Mouse (Mus musculus) megakaryocyte, adult 5-6 weeks (primary cell): Measurements from ENCODE around the gene Plcd3. TPM values are rescaled to one million over a fixed set of nuclear protein-coding genes. Genes with fewer than 3 reads are reported as not detected.
A peak's percentile ranks its signal among the peaks of the same experiment; 100 is the strongest.

Experiments
- ATAC-seq: 2 replicates; pipeline ENCODE4 v1.8.0; 2016; ENCODE audit warnings: mild to moderate bottlenecking, inconsistent platforms; ENCODE audit not compliant: poor library complexity, severe bottlenecking
- total RNA-seq, 2 experiments: library from RNA; stranded (forward) in 1 of 2; stranded (reverse) in 1 of 2; fragments of 153-499, 151-499 nt in 1 of 2; fragments of 221-1000, 200-1000 nt in 1 of 2; gene quantifications; 2 replicates each; pipeline versions ENCODE4 v1.2.3 to v1.2.4; 2015 to 2017

Gene Plcd3
- total RNA-seq, 2 experiments from 2014 or later, result not detected

DNA sequence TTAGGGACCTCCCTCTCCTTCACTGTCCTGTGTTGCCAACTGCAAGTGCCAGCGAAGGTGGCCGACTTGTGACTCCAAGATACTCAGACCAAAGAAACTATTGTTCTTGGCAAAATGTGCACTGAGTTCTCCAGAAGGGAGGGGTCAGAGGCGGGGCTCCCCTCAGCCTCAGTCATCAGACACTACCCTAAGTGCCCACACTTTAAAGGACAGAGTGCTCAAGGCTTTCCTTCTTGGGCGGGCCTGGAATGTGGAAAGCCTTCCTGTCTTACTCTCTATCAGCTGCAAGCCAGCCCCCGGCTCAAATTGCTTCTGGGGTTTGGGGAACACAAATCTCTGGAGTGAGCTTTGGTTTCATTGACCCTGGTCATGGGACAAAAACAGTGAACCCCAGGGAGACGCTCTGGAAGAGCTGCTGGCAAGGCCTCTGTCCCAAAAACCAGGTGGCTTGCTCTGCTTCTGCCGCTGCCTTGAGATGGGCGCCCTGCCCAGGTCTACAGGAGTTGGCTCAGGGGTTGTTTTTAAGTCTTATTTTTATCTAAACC lies 33.9 kb downstream of the Plcd3 start:
- ATAC-seq, result no peak

GRCm38 (mm10) chr11:103067051-103067361 lies 34.5 kb downstream of the Plcd3 start:
- no peak for ATAC-seq

GRCm38 (mm10) chr11:103066191-103067050 lies 35.0 kb downstream of the Plcd3 start:
- no peak for ATAC-seq

DNA sequence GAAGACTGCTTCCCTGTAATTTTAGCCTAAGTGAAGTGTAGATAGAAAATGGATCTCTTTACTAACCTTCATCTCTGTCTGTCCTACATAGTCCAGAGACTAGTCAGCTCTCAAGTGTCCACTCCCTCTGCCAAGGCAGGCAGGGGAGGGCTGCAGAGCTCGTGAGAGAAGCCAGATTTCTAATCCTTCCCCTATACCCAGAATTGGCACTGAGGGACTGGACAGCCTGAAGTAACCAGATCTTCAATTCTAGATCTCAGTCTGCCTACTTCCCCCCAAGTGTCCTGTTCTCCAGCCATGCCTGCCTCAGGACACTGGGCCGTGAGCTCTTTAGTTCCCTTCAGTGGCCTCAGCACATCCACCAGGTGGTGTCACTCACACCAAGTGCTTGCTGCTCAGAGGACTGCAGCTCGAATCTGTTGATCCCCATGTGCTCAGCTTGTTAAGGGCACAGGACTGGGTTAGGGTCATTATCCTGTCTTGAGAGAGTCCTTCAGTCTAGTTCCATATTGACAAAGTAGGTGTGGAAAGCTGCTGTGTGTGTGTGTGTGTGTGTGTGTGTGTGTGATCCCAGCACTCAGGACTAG lies 42.9 kb downstream of the Plcd3 start:
- ATAC-seq, result no peak

GRCm38 (mm10) chr11:103056636-103057035 lies 44.8 kb downstream of the Plcd3 start:
- ATAC-seq, result no peak

GRCm38 (mm10) chr11:103054798-103055197 lies 46.7 kb downstream of the Plcd3 start:
- ATAC-seq, result peak; percentile 66

DNA sequence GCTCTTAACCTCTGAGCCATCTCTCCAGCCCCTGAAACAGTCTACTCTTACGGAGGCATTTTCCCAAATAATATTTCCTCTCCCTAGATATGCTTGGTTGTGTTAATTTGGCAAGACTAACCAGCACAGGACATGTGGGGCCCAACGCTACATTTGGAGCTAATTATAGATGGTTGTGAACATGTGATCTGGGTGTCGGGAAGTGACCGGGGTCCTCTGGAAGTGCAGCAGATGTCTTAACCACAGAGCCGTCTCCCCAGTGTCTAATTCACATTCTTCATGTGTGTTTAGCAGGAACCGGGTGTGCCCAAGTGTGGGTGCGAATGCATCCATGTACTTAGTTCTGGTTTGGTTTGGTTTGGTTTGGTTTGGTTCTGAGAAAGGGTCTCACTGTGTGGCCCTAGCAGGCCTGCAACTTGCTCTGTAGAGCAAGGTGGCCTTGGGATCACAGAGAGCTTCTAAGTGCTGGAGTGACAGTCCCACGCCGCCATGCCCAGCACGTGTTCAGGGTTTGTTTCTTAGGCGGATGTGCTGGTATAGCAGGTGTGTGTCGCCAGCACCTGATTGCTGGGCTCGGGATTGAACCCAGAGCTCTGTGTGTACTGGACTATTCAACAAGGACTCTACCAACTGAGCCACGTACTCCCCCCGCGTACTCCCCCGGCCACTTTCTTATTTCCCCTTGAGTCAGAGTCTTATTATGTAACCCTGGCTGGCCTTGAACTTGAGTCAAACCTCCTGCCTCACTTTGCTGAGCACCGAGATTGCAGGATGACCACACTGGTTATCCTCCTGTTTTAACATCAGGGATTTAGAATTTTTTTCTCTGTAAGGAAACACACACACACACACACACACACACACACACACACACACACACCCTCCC lies 48.0 kb downstream of the Plcd3 start:
- ATAC-seq, result no peak

- no peak for ATAC-seq
These were observed 49.4 kb downstream of the Plcd3 start for GRCm38 (mm10) chr11:103052078-103052477.

DNA sequence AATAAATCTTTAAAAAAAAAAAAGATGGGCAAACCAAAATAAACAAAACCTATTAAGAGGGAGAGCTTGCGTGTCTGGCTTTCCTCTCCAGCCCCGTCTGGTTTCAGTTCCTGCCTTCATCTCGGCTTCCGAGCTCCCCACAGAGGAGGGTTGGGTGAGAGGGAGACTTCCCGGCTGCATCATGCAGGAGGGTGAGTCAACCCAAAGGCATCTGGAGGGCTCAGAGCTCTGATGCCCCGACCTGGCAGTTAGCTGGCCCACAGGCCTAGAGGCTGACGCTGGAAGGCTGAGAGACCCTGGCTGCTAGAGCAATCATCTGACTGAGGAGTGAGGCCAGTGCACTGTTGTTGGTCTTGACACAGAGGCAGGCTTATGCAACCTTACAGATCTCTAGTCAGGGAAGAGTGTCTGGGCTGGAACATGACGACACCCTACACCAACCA lies 50.2 kb downstream of the Plcd3 start:
- peak; percentile 87 for ATAC-seq

DNA sequence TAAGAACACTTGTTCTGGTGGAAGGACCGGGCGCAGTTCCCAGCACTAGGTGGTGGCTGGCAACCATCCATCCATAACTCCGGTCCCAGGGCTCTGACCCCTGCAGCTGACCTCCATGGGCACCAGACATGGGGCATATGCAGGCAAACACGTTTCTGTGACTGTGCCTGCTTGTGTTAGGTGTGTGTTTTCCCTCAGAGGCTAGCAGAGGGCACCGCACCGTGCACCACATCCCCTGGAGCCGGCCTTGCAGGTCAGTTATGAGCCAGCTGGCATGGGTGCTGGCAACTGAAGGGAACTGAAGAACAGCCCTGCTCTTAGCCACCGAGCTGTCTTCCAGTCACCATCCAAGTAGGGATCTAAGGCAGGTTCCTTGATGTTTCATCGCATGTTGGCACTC lies 51.3 kb downstream of the Plcd3 start:
- no peak for ATAC-seq

GRCm38 (mm10) chr11:103049611-103050010 lies 51.8 kb downstream of the Plcd3 start:
- ATAC-seq, result no peak

- no peak for ATAC-seq
These were observed 55.2 kb downstream of the Plcd3 start for GRCm38 (mm10) chr11:103046286-103046685.

- ATAC-seq, result no peak
These were observed 57.5 kb downstream of the Plcd3 start for GRCm38 (mm10) chr11:103043982-103044381.

DNA sequence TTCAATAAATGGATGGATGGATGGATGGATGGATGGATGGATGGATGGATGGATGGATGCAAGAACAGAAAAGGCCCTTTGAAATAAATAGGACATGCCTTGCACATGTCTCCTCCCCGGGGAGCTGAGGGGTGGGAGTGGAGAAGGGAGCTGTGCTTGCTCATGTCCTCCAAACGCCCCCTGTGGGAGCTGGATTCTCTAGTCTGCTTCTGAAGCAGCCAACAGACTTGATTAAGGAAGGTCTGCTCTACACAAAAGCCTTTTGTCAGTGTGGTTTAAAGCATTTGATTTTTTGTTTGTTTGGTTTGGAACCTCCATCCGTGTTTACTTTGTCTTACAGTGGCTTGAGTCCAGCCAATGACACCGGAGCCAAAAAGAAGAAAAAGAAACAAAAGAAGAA lies 58.6 kb downstream of the Plcd3 start:
- no peak for ATAC-seq

- ATAC-seq, result no peak
These were observed 63.4 kb downstream of the Plcd3 start for GRCm38 (mm10) chr11:103038037-103038436.

- no peak for ATAC-seq
These were observed 64.5 kb downstream of the Plcd3 start for GRCm38 (mm10) chr11:103036881-103037465.

DNA sequence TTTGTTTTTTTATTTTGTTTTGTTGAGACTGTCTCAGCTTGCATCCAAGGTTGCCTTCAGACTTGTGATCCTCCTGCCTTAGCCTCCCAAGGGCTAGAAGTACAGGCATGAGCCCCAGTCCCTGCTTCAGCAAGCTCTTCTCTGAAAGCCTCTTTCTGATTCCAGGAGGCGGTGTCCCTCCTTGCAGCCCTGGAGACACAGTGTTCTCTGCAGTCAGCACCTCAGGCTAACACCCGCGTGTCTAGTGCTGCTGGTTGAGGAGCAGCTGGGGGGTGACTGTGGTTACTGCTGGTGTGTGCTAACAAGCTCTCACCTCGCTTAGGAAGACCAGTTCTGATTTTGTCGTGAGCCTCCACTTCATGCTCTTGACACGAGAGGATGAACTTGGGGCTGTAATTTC lies 66.5 kb downstream of the Plcd3 start:
- no peak for ATAC-seq

GRCm38 (mm10) chr11:103033030-103033429 lies 68.4 kb downstream of the Plcd3 start:
- ATAC-seq, result no peak

DNA sequence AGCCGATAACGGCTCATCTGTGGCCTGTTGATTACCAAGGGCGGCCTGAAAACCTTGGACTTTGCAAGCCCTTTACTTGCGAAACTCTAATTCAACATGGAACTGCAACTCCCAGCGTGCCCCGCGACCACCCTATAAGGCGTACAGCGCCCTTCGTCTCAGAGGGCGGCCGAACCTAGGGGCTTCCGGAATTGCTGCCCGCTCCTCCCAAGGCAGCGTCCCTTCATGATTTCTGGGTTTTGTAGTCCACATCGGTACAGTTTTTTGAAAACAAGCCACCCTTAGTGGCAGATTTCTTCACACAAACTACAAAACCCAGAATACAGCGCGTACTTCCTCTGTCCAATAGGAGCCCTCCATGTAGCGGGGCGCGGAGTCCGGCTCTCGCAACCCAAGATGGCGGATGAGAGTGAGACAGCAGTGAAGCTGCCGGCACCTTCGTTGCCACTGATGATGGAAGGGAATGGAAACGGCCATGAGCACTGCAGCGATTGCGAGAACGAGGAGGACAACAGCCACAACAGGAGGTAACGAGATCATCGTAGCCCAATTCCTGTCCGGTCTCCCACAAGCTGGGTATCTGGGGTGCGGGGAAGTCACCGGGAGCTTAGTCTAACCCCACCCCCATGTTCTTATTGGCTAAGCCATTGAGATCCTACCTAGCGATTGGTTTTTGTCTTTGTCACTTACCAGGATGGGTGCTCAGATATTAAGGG lies 73.1 kb downstream of the Plcd3 start, which contains the start of the genes Nmt1 and Dcakd:
TSS of gene Nmt1 (plus strand) at position 15 of the 716 bp plus-strand sequence.
TSS of gene Dcakd (minus strand) at position 158 of the 716 bp plus-strand sequence.
- peak; percentile 89 for ATAC-seq
